Mouse (Mus musculus) mesoderm, embryonic 11.5 days (tissue): ENCODE results near the gene Cep250.
"Not testable (repeated sequence)": the region's sequence is repeated elsewhere in the genome, so short reads cannot be mapped to it uniquely, and the experiment has no call there.

Experiments used
- DNase-seq: peaks from one replicate; pipeline ENCODE4 v3.0.0-alpha.2; 2012; ENCODE audit warnings: low read depth, low spot score

The Cep250 gene

DNA sequence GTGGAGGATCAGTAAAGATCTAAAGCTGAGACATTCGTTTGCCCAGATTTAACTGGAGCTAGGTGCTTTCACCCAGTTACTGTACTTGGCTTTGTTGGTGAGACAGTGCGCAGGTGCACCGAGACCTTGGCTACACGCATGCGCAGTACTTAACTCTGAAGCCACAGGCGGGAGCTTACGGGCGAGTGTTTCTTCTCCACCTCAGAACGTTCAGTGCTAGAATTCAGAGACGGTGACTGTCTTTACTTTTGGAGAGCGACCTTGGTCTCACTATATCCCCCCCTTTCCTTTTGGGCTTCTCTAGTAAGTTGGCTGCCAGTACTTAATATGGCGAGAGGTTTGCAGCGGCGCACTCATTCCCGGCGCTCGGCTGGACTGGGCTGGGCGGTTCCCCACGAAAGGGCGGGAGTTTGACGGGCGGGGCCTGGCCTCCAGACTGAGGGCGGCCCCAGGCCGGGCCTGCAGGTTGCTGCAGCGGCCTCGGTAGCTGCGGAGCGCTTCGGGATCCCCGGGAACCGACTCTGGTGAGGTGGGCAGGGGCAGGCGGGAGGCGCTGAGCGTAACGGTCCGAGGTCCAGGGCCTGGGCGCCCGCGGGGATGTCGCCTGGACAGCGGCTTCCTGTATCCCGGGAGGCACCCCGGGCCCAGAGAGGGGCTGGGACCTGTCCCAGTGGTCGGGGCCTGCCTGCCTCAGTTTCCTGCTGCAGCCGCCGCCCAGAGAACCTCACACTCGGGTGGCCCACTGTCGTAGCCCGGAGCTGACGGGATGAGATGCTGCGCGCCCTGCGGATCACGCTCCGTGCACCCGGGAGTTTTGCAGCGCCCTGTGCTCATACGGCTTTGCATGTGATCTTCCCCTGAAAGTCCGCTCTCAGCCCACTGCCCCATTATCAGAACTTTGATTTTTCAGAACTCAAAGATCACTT lies at the start of gene Cep250:
Gene Cep250, plus strand, starts transcription at position 325 of the 926 bp plus-strand sequence.
- DNase-seq = peak; percentile 90

DNA sequence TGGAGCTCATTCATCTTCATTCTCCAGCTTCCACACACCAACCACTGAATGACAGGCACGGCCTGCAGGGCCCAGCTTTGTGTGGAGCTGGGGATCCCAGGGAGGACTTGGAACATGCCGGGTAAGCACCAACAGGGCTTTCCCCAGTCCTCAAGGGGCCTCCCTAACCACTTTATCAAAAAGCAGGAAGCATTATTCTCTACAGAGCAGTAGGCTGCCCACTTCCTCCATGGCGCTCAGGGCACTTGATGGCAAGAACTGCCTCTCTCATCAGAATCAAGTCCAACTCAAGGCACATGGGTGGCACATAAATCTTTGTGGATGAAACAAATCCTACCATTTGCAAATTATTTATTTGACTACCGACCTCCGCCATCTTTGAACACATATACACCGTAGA lies 41.6 kb upstream of the Cep250 start:
- no peak for DNase-seq

DNA sequence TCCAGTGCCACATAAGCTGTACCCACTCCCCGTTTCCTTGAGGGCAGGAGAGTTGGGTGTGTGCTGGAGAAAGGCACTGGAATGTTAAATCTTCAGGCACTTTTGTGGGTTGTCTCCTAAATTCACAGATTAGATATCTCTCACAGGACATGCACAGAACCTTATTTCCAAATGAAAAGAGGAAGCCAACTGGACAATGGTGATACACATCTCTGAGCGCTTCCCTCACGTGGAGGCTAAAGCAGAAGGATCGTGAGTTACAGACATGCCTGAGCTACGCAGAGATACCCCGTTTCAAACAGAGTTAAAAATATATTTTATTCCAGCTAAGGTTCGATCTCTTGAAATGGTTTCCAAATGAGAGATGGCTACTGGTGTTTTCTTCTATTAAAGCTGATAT lies 33.1 kb upstream of the Cep250 start:
- DNase-seq = no peak

DNA sequence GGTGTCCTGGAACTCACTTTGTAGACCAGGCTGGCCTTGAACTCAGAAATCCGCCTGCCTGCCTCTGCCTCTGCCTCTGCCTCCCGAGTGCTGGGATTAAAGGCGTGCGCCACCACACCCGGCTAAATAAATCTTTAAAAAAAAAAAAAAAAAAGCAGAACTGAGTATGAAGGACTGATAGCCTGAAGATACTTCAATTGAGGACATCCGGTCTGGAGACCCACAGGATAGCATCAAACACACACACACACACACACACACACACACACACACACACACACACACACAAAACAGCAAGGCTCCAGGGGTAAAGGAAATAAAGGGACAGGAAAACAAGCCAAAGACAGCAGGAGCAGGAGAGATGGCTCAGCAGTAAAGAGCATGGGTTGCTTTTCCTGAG lies 31.0 kb upstream of the Cep250 start:
- not testable (repeated sequence) for DNase-seq

GRCm38 (mm10) chr2:155928711-155929345 lies 27.4 kb upstream of the Cep250 start:
- DNase-seq = no peak

DNA sequence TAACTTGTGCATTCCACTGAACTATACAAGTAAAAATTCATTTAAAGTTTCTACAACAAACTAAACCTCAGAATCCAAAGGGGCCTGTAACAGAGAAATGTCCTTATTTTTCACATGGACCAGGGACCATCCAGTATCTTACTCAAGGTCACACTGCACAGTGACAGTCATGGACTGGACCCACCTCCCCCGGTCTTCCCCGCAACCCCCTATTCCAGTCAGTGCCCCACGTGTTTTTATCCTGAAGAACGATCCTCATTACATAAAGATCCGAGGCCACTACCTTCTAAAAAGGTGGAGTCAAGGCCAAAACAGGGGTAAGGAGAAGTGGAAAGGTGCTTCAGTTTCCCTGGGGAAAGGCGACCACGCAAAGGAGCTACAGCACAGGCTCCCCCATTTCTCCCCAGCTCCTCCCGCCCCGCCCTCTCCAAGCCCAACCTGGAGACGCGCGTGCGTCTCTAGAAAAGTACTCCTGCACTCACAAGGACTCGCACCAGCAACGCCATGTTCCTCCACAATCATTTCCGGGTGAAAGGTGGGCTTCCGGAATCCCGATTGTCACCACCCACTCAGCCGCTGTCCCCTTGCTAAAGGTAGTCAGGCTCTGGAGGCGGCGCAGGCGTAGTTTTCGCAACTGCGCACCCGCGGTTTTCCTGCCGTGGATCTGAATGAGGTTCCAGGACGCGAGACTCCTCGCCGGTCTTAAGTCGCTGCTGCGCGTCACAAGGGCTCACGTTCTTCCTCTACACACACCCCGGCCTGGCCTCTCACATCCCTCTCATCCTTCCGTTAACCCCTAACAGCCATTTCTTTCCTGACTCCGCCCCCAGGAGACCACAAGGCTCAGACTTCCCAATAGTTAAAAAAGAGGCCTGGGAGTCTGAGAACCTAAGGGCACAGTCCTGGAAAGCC lies 26.5 kb upstream of the Cep250 start, which contains the start of gene Uqcc1:
Gene Uqcc1, minus strand, starts transcription at position 780 of the 912 bp plus-strand sequence.
- peak; percentile 92 for DNase-seq

DNA sequence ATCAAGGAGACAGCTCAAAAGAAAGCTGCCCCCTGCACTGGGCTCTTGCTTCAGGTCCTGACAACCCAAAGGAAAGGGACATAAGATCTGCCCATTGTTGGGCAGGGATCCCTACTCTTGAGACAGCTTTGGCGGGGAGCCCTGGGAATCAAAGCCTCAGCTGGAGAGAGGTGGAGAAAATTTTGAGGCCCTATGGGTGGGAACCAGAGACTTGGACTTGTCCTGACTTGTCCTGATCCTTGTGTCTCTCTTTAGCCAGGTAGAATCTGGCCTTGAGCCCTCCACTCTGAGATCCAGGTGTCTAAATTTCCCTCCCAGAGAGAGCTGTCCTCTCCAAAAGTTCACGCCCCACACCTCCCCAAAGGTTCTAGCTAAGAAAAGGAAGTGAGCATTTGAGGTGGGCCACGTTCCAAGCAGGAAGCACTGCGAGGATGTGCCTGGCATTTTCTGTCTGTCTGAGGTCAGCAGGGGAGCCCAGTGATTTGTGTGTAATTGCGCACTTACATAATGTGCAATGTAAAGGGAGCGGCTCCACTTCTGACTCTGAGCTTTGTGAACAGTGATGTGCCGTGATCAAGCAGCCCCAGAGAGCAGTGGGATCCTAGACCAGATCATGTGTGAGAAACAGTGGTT lies 16.2 kb upstream of the Cep250 start:
- DNase-seq = no peak

- DNase-seq = no peak
Observed at GRCm38 (mm10) chr2:155940681-155941080, 15.6 kb upstream of the Cep250 start, which contains the start of gene Gm15557. Gene Gm15557 (plus strand): TSS chr2:155940728.

- no peak for DNase-seq
Observed at GRCm38 (mm10) chr2:155941697-155942442, 14.4 kb upstream of the Cep250 start.

DNA sequence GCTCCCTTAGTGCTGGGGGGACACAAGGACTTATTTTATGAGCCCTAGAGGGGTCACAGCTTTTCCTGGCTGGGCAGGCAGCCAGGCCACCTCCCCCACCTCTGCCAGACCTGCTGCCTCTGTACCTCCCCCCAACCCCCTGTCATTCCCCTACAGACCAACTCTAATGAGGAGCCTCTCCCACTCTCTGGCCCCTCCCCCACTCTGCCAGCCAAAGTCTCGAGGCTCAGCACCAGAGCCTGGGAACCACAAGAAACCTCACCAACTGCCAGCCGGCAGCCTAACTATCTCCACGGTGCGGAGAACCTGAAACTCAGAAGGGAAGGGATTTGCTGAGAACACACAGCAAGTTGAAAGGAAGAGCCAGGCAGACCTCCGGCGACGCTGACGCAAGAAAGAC lies 12.8 kb upstream of the Cep250 start:
- DNase-seq = peak; percentile 45

GRCm38 (mm10) chr2:155944685-155945084 lies 11.6 kb upstream of the Cep250 start:
- DNase-seq = no peak

DNA sequence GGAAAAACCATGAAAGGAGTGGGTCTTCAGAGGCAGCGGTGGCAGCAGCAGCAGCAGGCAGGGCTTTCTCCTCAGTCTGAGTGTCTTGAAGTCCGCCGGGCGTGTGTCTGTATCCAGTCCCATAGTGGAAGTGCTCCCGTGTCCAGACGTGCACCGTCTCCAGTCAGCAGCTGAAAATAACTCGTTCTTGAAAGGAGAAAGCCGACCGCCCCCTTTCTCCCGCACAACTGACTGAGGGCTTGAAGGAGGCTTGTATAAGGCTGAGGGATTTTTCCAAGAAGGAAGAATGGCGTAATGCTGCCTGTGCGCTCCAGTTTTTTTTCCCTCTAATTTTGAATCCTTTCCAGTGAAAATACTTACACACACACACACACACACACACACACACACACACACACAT lies 11.1 kb upstream of the Cep250 start, which contains the start of gene Gdf5:
Gene Gdf5, minus strand, starts transcription at position 244 of the 400 bp plus-strand sequence.
- no peak for DNase-seq

DNA sequence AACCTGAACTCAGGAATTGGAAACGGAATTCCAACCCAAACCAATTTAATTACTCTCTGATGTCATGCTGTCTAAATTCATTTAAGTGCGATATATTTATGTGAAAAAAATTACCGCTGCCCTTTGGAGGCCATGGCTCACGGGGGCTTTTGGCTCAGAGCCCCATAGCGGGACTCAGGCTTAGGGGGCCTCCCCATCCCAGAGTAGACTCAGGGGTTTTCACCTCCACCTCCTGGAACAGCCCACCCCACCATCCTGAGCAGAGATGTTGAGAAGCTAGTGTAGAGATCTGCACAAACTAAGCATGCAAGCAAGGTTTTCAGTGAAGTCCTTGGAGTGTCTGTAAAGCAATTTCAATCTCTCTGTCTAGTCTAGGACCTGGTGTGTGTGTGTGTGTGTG lies 10.7 kb upstream of the Cep250 start:
- DNase-seq = no peak

GRCm38 (mm10) chr2:155946069-155946468 lies 10.2 kb upstream of the Cep250 start:
- DNase-seq = peak; percentile 82

DNA sequence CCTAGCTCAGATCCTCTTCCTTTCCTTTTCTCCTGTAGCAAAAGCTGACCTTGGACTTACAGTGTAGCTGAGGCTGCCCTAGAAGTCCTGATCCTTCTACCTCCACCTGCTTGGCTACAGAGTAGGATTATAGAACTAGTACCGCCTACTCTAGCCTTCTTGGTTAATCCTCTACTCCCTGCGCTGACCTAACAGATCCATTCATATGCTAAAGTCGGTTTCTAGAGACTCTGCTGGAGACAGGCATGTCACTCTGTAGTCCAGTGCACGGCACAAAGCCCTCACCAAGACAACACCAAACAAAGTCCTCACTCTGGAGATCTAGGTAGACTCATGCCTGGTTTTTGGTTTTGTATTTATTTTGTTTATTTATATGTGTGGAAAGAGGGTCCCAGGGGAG lies 9.8 kb upstream of the Cep250 start:
- DNase-seq = no peak

DNA sequence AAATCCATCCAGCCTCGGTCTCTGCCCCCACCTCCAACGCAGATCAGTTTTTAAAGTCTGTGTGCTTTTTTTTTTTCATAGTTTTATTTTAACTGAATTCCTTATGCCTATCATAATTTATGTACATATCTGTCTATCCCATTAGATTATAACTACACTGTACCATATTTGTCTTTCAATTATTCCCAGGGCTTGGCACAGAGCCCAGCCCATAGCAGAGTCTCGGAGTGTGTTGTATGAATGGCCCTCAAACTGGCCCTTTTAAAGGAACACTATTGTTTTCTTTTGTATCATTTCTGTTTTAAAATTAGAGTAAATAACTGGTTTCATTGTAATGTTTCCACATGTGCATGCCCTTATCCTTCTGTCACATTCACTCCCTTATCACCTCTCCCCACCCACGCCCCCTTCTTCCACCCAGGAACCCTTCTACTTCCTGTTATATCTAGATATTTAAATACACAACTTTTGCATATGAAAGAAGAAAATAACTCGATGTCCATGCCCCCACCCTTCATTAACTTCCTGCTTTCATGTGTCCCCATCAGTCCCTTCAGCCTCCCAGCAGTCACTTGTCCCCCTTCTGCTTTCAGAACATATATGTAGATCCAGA lies 8.8 kb upstream of the Cep250 start:
- DNase-seq = no peak

- DNase-seq = peak; percentile 69
Observed at GRCm38 (mm10) chr2:155949362-155949761, 6.9 kb upstream of the Cep250 start.

- DNase-seq = peak; percentile 69
Observed at GRCm38 (mm10) chr2:155952006-155952405, 4.3 kb upstream of the Cep250 start.

- no peak for DNase-seq
Observed at GRCm38 (mm10) chr2:155959981-155960380, 3.7 kb downstream of the Cep250 start.

DNA sequence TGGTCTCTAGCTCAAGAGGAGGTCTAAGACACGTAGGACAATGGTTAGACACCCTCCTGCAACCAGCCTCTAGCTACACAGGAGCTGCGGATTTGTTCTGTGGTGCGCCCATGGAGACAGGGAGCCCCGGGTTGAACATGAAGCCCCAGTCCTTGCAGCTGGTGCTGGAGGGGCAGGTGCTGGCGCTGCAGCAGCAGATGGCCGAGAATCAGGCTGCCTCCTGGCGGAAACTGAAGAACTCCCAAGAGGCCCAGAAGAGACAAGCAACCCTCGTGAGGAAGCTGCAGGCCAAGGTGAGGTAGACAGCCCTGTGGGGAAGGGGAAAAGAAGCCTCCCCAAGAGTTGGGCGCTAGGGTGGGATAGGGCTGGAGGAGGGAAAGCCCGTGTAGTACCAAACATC lies 5.6 kb downstream of the Cep250 start:
- DNase-seq = no peak
